Mouse (Mus musculus): Measurements from ENCODE around the gene Atp6v1e2. TPM values are rescaled to one million over a fixed set of nuclear protein-coding genes. Genes with fewer than 3 reads are reported as not detected.

Gene Atp6v1e2
- total RNA-seq (2014; fragmentation: Nextera tagmentation): not detected in 2 replicates
- not detected in 2 replicates for total RNA-seq (2017)
- not detected in 2 replicates for polyA plus RNA-seq (2012)

DNA sequence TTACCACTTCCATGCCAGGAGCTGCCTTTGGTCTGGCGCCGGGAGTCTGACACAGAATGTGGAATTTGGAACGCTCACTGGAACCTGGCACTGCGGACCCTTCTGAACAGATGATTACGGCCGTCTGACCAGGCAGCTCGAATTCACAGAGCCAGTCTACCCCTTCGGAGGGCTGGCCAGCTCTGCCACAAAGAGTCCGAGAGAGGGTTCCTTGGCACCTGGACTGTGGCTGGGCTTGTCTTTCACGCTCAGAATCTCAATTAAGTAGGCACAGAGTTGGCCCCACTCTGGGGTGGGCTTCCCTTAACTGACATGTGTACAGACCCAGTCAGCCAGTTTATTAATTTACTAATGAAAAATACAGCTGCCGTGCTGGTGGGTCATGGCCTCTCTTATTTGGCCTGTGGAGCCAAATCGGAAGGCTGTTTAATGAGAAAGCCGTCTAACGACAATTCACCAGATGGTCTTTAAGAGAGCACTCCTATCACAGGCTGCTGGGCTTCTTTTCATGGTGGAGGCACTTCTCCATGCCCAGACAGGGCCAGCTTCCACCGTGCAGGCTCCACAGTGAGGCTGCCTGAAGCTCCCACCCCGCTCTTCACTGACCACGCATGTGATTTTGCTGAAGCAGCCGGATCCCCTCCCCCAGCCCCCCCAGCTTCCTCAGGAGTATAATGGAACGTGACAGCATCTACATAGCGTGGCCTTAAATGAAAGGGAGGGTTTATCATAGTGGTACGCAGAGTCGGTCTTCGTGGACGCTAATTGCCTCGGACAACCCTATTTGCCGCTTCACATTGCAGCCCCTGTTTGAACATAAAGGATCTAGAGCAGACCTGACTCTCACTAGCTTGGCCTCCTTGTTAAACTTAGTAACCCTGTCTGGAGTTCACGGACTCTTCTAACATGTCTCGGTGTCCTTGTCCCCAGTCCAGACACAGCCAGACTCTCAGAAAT lies at the start of gene Atp6v1e2:
Gene Atp6v1e2, minus strand, starts transcription at position 58 of the 957 bp plus-strand sequence.
- Histone ChIP-seq H3K4me3 (ENCODE audit: low read depth, low read length) (no peak within 1 kb of the TSS), H3K9me3 (replicated peaks) (peaks cover 14% of the 10 kb centered on the region), H3K36me3 (replicated peaks) (no peaks in the 10 kb centered on the region), H3K4me1 (ENCODE audit: insufficient read depth, low read depth, low read length) (no peaks in the 10 kb centered on the region), H3K27me3 (ENCODE audit: insufficient read depth, low read length) (no peaks in the 10 kb centered on the region)
- DNase-seq (ENCODE audit: low spot score) (no peak), ATAC-seq (ENCODE audit: extremely low read depth, insufficient number of reproducible peaks, low FRiP score, poor library complexity, severe bottlenecking) (no peak)
- TF ChIP-seq TAL1 (conservative IDR thresholded peaks at IDR 0.05; ENCODE audit: low read depth, low read length): no peak
- no peak for TF ChIP-seq GATA1 (IDR thresholded peaks at IDR 0.05; ENCODE audit: borderline replicate concordance, low read length)
- no peak for TF ChIP-seq POLR2AphosphoS5 (IDR thresholded peaks at IDR 0.05; ENCODE audit: insufficient replicate concordance, low read depth, low read length)
- TF ChIP-seq GATA2 (IDR thresholded peaks at IDR 0.05; ENCODE audit: borderline replicate concordance, low read depth, low read length): no peak
- no peak for TF ChIP-seq CTCF (IDR thresholded peaks at IDR 0.05; ENCODE audit: low read depth, low read length)

DNA sequence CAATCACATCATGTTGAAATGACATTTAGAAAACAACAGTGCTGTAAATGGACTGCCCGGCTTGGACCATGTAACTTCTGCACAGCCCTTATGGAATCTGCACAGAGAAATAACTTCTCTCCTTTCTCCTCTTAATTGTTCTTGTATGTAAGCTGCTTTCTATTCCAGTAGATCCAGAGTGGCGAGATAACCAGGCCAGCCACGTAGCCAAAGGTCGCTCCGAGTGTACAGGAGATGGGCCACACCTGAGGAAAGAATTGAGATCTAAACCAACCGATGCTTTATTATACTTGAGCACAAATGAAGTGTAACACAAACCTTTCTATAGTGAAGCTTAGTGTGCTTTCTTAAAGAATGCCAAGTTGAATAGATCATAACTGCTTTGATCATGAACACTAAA lies 49.6 kb upstream of the Atp6v1e2 start:
- ATAC-seq (ENCODE audit: extremely low read depth, insufficient number of reproducible peaks, low FRiP score, poor library complexity, severe bottlenecking): no peak
- Histone ChIP-seq H3K9me3 (replicated peaks) (no peaks in the 10 kb centered on the region), H3K4me1 (ENCODE audit: insufficient read depth, low read depth, low read length) (no peaks in the 10 kb centered on the region), H3K27me3 (ENCODE audit: insufficient read depth, low read length) (no peaks in the 10 kb centered on the region), H3K4me3 (ENCODE audit: low read depth, low read length) (no peak overlapping the region), H3K36me3 (replicated peaks) (peaks cover 24% of the 10 kb centered on the region)
- no peak for DNase-seq (ENCODE audit: low spot score)
- TF ChIP-seq TAL1 (conservative IDR thresholded peaks at IDR 0.05; ENCODE audit: low read depth, low read length) (no peak), GATA2 (IDR thresholded peaks at IDR 0.05; ENCODE audit: borderline replicate concordance, low read depth, low read length) (no peak), CTCF (IDR thresholded peaks at IDR 0.05; ENCODE audit: low read depth, low read length) (no peak), GATA1 (IDR thresholded peaks at IDR 0.05; ENCODE audit: borderline replicate concordance, low read length) (no peak), POLR2AphosphoS5 (IDR thresholded peaks at IDR 0.05; ENCODE audit: insufficient replicate concordance, low read depth, low read length) (no peak)

DNA sequence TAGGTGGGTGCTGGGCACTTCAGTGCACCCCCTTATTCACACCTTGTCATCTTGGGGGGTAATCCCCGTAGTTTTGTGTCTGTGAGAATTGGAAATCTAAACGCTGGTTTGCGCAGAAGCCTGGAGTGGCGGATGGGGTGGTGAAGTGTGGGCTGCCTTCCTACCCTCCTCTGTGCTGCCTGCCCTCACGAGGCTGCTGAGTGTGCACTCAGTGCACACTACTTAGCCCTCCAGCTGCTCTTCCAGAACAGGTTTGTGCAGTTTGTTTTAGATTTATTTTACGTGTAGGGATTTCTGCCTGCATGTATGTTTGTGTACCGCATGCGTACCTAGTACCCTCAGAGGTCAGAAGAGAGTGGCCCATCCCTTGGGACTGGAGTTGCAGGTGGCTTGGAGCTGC lies 43.6 kb upstream of the Atp6v1e2 start:
- Histone ChIP-seq H3K27me3 (ENCODE audit: insufficient read depth, low read length) (no peaks in the 10 kb centered on the region), H3K9me3 (replicated peaks) (no peaks in the 10 kb centered on the region), H3K4me3 (ENCODE audit: low read depth, low read length) (no peak overlapping the region), H3K4me1 (ENCODE audit: insufficient read depth, low read depth, low read length) (no peaks in the 10 kb centered on the region), H3K36me3 (replicated peaks) (no peaks in the 10 kb centered on the region)
- TF ChIP-seq GATA1 (IDR thresholded peaks at IDR 0.05; ENCODE audit: borderline replicate concordance, low read length): no peak
- no peak for TF ChIP-seq POLR2AphosphoS5 (IDR thresholded peaks at IDR 0.05; ENCODE audit: insufficient replicate concordance, low read depth, low read length)
- no peak for TF ChIP-seq CTCF (IDR thresholded peaks at IDR 0.05; ENCODE audit: low read depth, low read length)
- no peak for TF ChIP-seq GATA2 (IDR thresholded peaks at IDR 0.05; ENCODE audit: borderline replicate concordance, low read depth, low read length)
- TF ChIP-seq TAL1 (conservative IDR thresholded peaks at IDR 0.05; ENCODE audit: low read depth, low read length): no peak
- no peak for ATAC-seq (ENCODE audit: extremely low read depth, insufficient number of reproducible peaks, low FRiP score, poor library complexity, severe bottlenecking)
- DNase-seq (ENCODE audit: low spot score): no peak

DNA sequence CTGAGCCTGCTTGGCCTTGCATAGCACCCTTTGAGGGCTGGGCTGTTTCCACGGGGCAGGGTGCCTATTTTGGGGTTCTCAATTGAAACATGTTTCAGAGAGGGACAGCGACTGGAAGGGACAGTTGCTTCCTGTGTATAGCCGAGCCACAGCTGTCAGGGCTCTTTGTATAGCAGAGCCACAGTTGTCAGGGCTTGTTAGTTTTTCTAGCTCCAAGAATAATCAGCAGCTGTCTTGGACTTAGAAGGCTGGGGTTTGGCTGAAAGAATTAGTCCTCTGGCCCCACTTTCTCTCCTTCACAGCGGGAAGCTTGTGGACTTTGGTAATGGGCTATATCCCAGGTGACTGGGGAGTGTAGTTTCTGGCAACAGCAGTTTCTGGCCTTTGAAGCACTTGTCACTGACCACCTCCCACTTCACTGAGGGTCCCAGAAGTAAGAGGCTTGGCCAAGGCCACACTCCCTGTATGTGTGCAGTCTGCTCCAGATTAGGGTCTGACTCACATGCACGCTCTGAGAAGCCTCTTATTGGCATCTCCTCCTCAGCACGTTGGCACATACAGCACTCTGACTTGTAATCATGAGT lies 41.0 kb upstream of the Atp6v1e2 start:
- H3K9me3 ChIP-seq (replicated peaks): no peaks in the 10 kb centered on the region
- no peaks in the 10 kb centered on the region for H3K27me3 ChIP-seq (ENCODE audit: insufficient read depth, low read length)
- no peaks in the 10 kb centered on the region for H3K36me3 ChIP-seq (replicated peaks)
- H3K4me3 ChIP-seq (ENCODE audit: low read depth, low read length): no peak overlapping the region
- no peaks in the 10 kb centered on the region for H3K4me1 ChIP-seq (ENCODE audit: insufficient read depth, low read depth, low read length)
- no peak for DNase-seq (ENCODE audit: low spot score)
- TF ChIP-seq GATA2 (IDR thresholded peaks at IDR 0.05; ENCODE audit: borderline replicate concordance, low read depth, low read length) (no peak), TAL1 (conservative IDR thresholded peaks at IDR 0.05; ENCODE audit: low read depth, low read length) (no peak), CTCF (IDR thresholded peaks at IDR 0.05; ENCODE audit: low read depth, low read length) (no peak), POLR2AphosphoS5 (IDR thresholded peaks at IDR 0.05; ENCODE audit: insufficient replicate concordance, low read depth, low read length) (no peak), GATA1 (IDR thresholded peaks at IDR 0.05; ENCODE audit: borderline replicate concordance, low read length) (no peak)
- no peak for ATAC-seq (ENCODE audit: extremely low read depth, insufficient number of reproducible peaks, low FRiP score, poor library complexity, severe bottlenecking)

DNA sequence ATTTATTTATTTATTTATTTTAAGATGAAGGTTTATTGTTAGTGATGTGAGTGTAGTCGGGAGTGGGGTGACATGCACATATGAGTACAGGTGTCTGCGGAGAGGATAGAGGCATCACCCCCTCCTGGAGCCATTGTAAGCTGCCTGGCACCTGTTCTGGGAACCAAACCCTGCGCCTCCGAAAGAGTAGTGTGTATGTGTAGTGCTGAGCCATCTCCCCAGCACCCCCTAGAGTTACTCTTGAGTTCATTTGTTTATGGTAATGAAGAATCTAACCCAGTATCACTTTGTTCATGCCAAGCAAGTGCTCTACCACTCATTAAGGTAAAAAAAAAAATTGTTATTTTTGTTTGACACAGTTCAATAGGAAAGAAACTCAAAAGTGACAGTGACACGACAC lies 40.5 kb upstream of the Atp6v1e2 start:
- H3K36me3 ChIP-seq (replicated peaks): no peaks in the 10 kb centered on the region
- no peaks in the 10 kb centered on the region for H3K27me3 ChIP-seq (ENCODE audit: insufficient read depth, low read length)
- TF ChIP-seq TAL1 (conservative IDR thresholded peaks at IDR 0.05; ENCODE audit: low read depth, low read length) (no peak), GATA1 (IDR thresholded peaks at IDR 0.05; ENCODE audit: borderline replicate concordance, low read length) (no peak), CTCF (IDR thresholded peaks at IDR 0.05; ENCODE audit: low read depth, low read length) (no peak)
- no peaks in the 10 kb centered on the region for H3K4me1 ChIP-seq (ENCODE audit: insufficient read depth, low read depth, low read length)
- no peak for DNase-seq (ENCODE audit: low spot score)
- ATAC-seq (ENCODE audit: extremely low read depth, insufficient number of reproducible peaks, low FRiP score, poor library complexity, severe bottlenecking): no peak
- H3K4me3 ChIP-seq (ENCODE audit: low read depth, low read length): no peak overlapping the region
- H3K9me3 ChIP-seq (replicated peaks): no peaks in the 10 kb centered on the region

DNA sequence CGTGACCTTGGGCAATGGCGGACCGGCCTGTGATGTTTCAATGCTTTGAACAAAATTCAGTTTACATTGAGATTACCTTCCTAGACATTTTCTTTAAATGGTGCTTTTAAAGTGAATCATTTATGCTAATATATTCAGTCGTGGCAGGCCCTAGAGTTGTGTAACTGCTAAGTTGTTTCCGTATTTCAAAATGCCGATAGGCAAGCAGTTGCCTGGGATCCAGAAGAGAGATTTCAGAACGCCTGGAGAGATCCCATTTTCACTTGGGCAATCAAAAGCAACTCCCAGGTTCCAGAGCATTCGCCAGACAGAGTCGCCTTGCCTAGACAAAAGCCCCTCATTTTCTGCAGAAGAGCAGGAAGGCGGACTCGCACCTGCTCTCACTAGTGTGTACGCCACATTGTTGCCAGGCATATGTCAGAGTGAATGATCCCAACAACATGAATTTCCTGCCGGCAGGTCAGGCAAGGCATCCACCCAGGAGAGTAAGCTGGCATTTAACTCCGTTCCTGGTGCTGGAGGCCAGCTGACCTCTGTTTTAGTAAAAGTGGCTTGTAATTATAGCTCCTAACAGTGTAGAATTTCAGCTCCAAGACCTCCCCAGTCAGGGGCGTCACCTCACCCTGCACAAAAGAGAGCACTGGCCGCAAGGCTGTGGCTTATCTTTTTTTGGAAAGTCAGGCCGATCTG lies 38.9 kb upstream of the Atp6v1e2 start:
- peaks cover 10% of the 10 kb centered on the region for H3K9me3 ChIP-seq (replicated peaks)
- H3K4me1 ChIP-seq (ENCODE audit: insufficient read depth, low read depth, low read length): no peaks in the 10 kb centered on the region; the same call in 1 of the 2 replicates
- H3K4me3 ChIP-seq (ENCODE audit: low read depth, low read length): no peak overlapping the region
- no peak for DNase-seq (ENCODE audit: low spot score)
- no peaks in the 10 kb centered on the region for H3K36me3 ChIP-seq (replicated peaks)
- ATAC-seq (ENCODE audit: extremely low read depth, insufficient number of reproducible peaks, low FRiP score, poor library complexity, severe bottlenecking): no peak
- no peaks in the 10 kb centered on the region for H3K27me3 ChIP-seq (ENCODE audit: insufficient read depth, low read length)
- TF ChIP-seq GATA2 (IDR thresholded peaks at IDR 0.05; ENCODE audit: borderline replicate concordance, low read depth, low read length): no peak
- no peak for TF ChIP-seq GATA1 (IDR thresholded peaks at IDR 0.05; ENCODE audit: borderline replicate concordance, low read length)
- TF ChIP-seq CTCF (IDR thresholded peaks at IDR 0.05; ENCODE audit: low read depth, low read length): no peak
- no peak for TF ChIP-seq TAL1 (conservative IDR thresholded peaks at IDR 0.05; ENCODE audit: low read depth, low read length)
- TF ChIP-seq POLR2AphosphoS5 (IDR thresholded peaks at IDR 0.05; ENCODE audit: insufficient replicate concordance, low read depth, low read length): no peak

Data from G1E (cell line).